Mouse (Mus musculus) liver (tissue): Measurements from ENCODE around the gene Man2a2.

ENCODE experiments used
- DNase-seq: peaks from one replicate; pipeline ENCODE4 v3.0.0-alpha.2; 2020; ENCODE audit warnings: mixed read lengths

The Man2a2 gene

GRCm38 (mm10) chr7:80371041-80371751, at the start of gene Man2a2:
Gene Man2a2, minus strand, starts transcription at chr7:80371375.
- DNase-seq = peak; percentile 68

- no peak for DNase-seq
Observed at GRCm38 (mm10) chr7:80420586-80420985, 49.4 kb upstream of the Man2a2 start.

DNA sequence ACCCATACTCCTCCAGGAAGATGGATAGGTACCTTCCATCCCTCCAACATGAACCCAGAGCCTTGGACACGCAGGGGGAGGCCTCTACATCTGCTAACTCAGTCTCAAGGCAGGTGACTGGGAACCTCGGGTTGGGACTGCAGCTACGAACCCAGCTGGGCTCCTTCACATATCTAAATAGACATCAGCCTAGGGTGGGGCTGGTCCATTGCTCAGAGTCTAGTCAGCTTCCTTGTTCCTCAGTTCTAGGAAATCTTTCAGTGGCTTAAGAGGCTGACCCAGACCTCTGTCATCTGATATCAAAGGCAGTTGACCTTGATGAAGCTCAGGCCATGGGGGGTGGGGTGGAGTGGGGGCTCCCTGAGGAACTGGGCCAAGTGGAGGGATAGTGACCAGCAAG, 48.1 kb upstream of the Man2a2 start:
- DNase-seq = no peak

GRCm38 (mm10) chr7:80418036-80418435, 46.9 kb upstream of the Man2a2 start:
- DNase-seq = no peak

- DNase-seq = no peak
Observed at GRCm38 (mm10) chr7:80417601-80418000, 46.4 kb upstream of the Man2a2 start.

DNA sequence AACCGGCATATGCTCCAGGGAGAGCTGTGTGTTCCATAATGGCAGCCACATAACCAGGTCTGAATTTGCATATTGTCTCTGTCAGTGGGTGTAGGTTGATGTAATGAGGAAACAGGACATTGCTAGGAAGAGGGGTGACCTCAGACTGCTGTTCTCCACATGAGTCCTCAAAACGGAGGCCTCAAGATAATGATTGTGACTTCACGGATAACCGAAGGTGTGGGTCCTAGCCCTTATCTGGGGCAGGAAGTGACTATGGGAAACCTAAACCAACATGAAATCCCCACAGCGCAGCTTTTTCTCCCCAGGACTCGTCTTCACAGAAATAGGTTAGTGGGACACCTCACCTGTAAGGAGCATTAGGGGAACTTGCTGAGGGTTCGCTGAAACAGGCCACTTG, 45.8 kb upstream of the Man2a2 start:
- DNase-seq = no peak

GRCm38 (mm10) chr7:80414303-80414855, 43.2 kb upstream of the Man2a2 start:
- DNase-seq = no peak

- no peak for DNase-seq
Observed at GRCm38 (mm10) chr7:80413512-80414302, 42.5 kb upstream of the Man2a2 start.

DNA sequence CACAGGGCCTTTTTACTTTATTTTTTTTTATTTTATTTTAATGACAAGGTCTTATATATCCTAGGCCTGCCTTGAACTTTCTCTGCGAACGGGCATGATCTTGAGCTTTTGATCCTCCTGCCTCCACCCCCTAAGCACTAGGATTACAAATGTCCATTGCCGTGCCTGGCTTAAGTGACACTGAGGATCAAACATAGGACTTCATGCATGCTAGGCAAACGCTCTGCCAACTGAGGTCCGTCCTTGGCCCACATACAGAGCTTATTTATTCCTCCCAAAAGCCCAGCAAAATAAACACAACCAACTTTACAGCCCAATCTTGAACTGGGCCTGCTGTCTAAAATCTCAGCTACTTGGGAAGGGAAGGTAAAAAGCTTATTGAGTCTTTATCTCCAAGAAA, 41.6 kb upstream of the Man2a2 start:
- DNase-seq = no peak

DNA sequence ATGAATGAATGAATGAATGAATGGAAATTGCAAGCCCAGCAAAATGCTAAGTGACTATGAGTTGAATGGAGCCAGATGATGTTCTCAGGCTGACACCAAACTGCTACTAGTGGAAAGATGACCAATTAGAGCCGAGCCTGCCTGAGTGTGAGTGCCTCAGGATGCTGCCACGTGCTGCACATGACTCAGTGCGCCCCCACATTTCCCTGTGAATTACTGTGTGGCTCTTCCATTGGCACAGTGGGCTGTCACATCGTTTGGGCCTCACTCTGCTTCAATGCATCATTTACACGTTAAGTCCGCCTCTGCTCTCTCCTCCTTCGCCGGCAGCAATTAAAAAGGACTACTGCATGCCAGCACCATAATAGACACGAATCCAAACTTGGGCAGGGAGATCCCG, 41.1 kb upstream of the Man2a2 start:
- DNase-seq = no peak

GRCm38 (mm10) chr7:80410380-80410779, 39.2 kb upstream of the Man2a2 start:
- DNase-seq = no peak

- no peak for DNase-seq
Observed at GRCm38 (mm10) chr7:80407712-80408111, 36.5 kb upstream of the Man2a2 start.

GRCm38 (mm10) chr7:80406186-80406585, 35.0 kb upstream of the Man2a2 start:
- DNase-seq = no peak

DNA sequence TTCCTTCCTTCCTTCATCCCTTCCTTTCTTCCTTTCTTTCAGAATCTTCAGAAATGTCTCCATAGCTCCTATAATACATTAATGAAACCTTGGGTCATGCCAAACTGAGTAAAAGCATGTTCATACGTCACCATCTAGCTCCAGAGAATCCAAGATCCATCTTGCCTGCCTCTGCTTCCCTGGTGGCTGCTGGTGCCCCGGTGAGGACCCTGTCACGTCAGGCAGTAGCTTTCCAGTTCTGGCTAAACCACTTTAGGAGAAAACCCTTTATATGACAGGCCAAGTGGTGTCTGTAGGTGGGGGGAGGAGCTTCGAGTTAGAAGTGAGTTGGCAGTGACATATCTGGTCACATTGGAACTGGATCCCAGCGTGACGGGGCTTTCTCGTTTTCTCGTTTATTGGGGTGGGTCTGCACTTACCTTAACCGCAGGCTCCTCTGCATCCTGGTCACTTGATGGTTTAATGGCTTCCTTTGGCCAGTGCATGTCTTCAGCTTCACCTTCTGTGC, 34.1 kb upstream of the Man2a2 start, which contains the start of gene Furin:
TSS of gene Furin (minus strand) at position 249 of the 508 bp plus-strand sequence.
- no peak for DNase-seq

DNA sequence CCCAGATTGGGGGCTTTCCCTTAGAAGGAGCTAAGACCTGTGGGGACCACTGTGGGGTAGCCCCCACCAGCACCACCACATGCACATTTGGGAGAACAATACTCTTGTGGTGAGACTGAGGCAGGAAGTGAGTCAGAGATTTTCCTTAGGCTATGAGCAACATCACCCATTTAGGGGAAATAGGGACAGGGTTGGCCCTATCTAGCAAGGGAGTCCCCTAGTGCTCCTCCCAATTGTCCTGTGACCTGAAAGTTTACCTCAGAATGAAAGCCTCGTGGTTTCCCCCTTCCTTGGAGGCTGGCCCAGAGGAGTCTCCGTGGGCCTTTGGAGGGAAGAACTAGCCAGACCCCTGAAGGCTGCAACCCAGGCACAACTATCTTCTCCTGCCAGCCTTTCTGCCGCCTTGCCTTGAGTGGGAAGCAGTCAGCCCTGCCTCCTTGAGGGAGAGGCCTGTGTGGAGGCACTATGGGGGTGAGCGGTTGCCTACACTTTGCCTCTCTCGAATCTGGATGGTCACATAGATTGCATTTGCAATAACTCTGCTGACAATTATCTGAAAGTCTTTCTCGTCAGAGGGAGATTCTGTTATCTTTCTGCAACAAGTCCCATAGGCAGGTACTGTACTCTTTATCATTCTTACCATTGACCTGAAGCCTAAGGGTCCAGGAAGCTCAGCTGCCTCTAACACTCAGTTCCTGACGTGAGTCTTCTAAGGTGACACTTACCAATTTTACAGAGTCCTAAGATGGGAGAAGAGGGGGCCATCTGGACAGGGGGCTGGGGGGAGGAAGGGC, 33.1 kb upstream of the Man2a2 start:
- no peak for DNase-seq

DNA sequence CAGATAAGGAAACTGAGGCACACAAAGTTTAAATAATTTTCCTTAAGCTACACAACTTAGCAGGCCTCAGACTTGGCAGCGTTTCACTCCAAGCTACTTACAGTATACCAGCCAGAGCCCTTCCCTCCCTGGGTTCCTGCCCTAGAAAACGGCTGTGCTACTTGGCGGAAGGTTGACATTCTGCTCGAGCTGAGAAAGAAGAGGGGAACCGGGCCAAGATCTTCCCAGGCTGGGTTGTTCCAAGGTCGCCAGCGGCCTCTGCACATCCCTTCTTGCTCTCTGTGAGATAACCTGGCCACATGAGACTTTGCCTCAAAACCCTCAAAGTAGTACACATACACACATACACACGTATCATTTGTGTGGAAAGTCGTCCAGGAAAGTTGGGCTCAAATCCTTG, 32.4 kb upstream of the Man2a2 start:
- DNase-seq = no peak

DNA sequence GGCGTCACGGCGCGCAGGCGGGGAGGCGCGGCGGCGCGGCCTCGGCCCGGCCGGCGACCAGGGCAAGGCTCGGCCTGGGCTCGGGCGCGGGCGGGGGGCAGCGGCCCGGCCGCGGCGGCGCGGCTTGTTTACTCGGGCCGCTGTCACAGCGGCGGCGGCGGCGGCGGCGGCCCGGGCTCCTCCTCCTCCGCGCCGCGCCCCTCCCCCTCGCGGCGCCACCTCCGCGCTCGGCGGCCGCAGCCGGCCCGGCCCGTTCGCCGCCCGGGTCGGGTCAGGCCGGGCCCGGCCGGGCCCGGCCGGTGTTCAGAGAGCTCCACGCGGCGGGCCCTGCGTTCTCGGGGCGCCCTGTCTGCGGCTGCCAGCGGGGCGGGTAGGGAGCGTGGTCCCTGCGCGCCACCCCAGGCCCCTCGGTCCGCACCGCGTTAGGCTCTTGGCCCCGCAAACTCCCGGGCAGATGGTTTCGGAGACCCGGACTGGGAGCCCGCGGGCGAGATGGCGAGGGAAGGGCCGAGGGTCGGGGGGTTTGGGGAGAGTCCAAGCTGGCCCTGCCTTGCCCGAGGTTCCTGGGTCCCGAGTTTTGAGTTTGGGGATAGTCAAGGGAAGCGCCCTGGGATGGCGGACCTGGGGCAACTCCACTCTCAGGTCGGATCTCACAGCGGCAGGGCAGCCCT, 31.6 kb upstream of the Man2a2 start:
- DNase-seq = peak; percentile 66

- peak; percentile 33 for DNase-seq
Observed at GRCm38 (mm10) chr7:80401860-80402641, 30.9 kb upstream of the Man2a2 start.

DNA sequence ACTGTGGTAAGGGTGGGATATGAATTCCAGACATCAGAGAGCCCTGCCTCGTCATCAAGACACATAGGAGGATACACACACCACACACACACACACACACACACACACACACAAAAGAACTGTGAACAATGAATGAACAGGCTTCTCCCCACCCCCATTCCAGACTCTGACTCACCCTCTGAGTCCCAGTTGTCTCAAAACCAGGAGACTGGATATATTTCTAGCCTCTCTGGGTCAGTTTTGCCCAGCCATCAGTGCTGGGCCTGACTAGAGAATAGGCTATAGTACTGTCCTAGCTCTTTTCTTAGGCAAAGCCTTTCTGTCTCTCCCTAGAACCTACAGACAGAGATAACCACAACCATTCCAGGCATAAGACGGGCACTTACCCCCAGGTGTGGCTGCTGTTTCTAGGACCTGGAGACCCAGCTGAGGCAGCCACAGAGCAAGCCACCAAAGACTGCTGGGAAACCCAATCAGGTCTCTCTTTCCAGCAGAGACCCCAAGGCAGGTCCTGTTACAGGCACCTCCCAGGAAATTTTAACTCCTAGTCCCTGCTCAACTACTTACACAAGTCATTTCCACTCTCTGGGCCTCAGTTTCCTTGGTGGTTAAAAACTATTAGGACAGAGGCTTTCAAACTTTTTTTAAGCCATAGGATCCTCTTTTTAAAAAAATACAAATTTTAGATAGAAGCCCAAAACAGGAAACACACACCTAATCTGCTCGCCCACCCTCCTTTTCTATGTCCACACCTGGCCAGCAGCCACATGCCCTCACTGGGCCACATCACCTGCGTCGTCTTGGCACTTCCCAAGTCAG, 30.1 kb upstream of the Man2a2 start:
- DNase-seq = no peak

GRCm38 (mm10) chr7:80400571-80400970, 29.4 kb upstream of the Man2a2 start:
- no peak for DNase-seq

DNA sequence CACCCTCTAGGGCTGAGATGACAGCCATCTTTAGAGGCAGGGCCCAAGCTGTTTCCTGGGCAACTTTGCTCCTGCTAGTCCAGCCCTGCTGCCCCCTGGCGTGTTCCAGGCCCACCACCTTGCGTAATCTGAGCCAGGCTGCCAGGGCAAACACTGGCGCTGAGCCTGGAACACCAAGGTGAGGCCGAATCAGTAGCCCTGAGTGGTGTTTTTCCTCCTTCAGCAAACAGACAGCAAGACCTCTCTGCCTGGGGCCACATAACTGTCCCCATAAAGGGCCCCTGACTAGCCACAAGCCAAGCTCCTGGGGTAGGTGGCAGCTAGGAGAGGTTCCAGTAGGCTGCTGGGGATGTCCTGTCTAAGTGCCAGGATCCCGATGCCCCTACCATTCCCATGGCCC, 28.9 kb upstream of the Man2a2 start:
- DNase-seq = peak; percentile 53
